Mouse (Mus musculus) G1E (cell line): ENCODE measurements around the gene Rap1gap2.

Experiments
- CTCF ChIP-seq: IDR thresholded peaks from 2 replicates; pipeline ENCODE4 v1.5.1; 2012; ENCODE audit warnings: low read depth, low read length, inconsistent platforms, mixed read lengths
- GATA1 ChIP-seq: IDR thresholded peaks from 2 replicates; pipeline ENCODE4 v1.6.1; 2012; ENCODE audit warnings: borderline replicate concordance, low read length, inconsistent platforms, mixed read lengths
- TAL1 ChIP-seq: conservative IDR thresholded peaks from 2 replicates; pipeline ENCODE4 v1.6.1; 2012; ENCODE audit warnings: low read depth, low read length, inconsistent platforms, mixed read lengths

DNA sequence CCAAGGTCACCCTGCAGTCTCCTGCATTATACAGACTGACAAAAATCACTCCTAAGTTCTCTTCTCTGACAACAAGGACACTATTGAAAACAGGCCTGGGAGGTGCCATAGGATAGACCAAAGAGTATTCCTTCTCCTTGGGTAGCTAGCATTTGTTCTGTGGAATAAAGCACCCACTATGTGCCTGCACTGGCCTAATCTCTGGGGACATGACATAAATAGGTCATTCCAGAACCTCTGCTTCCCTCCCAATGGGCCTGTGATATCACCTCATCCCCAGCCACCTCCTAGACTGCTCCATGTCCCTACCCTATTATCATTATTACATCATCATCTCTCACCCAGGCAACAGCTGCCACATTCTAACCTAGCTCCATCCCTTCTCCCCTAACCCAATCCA lies 108.7 kb downstream of the Rap1gap2 start:
- no peak for TF ChIP-seq GATA1
- TF ChIP-seq CTCF, result no peak
- TF ChIP-seq TAL1, result no peak
